Mouse (Mus musculus): ENCODE results near the gene Tas2r134.

Tas2r134 gene

DNA sequence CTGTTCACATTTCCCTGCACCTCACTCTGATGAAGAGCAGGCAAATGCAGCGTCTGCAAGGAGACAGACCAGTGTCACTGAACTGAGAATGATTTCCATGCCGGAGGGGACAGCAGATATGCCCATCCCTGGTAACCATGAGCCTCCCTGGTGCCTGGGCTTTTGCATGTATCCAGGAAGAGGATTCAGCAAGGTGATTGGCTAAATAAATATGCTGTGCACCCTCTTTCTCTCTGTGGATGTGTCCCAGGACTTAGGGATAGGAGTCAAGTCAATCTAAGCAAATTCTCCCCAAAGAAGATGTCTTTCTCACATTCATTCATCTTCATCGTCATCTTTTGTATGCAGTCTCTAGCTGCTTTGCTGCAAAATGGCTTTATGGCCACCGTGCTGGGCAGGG lies at the start of gene Tas2r134:
TSS of gene Tas2r134 (plus strand) at position 301 of the 400 bp plus-strand sequence.
- no peak for DNase-seq (ENCODE audit: low spot score in 2 of 2)

- no peak for DNase-seq (ENCODE audit: low spot score in 2 of 2)
Measured at GRCm38 (mm10) chr2:51579767-51580166, 47.5 kb upstream of the Tas2r134 start.

DNA sequence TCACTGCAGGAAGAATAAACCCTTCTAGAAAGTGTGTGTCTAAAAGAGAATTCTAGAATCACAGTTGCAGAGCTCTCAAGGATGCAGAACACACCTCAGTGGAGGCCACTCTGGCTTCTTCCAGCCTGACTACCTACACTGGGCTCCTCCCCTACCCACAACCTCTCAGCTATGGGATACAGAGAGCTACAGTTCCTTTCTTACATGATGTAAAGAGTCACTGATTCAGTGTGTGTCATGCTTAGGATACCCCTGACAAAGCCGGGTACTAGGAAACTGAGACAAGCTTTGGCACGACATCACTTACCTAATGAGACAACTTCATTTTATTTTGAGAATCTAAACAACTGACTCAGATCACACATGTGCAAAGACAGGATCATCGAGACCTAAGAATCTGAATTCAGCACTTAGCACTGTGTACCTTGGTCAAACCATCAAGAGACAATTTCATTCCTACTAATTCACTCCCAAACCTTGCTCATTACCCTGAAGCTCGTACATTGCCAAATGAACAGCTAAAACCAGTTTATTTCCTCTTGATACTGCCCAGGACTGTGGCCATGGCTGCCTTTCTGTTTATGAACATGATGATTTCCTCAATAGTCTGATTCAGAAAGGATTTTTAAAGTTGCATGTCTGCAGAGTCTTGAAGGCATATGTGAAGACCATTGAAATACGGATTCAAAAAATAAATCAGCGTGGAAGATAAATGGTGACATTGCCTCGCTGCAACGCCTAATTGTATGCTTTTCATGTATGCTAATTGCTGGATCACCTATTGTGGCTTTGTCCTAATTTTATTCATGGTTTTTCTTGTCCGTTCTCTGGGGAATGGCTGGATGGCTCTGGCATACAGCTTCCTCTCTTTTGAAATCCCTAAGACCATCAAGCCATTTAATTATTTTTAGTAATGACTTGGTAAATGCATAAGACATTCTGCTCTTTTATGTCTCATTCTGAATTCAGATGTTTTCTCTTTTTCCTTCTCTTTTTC lies 43.0 kb upstream of the Tas2r134 start:
- no peak for DNase-seq (ENCODE audit: low spot score in 2 of 2)

GRCm38 (mm10) chr2:51588336-51588735 lies 39.0 kb upstream of the Tas2r134 start:
- DNase-seq (ENCODE audit: low spot score in 2 of 2): no peak

DNA sequence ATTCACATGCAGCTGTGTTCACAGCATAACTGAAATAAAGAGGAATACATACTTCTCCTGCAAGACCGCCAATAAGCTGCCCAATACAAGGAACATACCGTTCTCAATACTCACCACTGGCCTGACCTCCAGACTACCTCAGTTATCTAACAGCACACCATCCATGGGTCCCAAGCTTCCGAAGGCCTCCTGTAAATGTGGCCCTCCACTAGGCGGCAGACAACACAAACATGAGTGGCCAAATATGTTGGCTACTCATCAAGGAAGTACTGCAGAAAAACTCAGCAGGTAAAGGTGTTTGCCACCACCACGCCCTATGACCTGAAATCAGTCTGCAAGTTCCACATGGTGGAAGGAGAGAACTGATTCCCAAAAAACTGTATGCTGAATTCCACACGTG lies 38.4 kb upstream of the Tas2r134 start:
- DNase-seq (ENCODE audit: low spot score in 2 of 2): no peak

GRCm38 (mm10) chr2:51589627-51590026 lies 37.7 kb upstream of the Tas2r134 start:
- DNase-seq (ENCODE audit: low spot score in 2 of 2): no peak

- no peak for DNase-seq (ENCODE audit: low spot score in 2 of 2)
Measured at GRCm38 (mm10) chr2:51590308-51590707, 37.0 kb upstream of the Tas2r134 start.

DNA sequence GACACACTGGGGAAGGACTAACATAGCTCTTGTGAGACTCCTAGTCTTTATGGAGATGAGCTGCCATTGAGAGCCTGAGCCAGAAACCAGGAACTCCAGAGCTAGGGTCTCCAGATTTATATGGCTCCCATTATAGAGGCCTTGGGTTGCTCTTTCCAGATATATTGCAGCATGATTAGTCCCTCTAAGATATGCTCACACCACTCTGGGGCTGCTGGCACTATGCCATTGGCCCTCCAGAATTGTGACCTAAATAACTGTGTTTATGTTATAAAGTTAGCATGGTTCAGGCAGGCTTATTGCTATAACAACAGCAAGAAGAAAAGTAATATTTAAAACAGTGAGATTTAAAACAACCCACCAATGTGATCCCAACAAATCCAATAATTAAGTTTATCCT lies 35.2 kb upstream of the Tas2r134 start:
- no peak for DNase-seq (ENCODE audit: low spot score in 2 of 2)

DNA sequence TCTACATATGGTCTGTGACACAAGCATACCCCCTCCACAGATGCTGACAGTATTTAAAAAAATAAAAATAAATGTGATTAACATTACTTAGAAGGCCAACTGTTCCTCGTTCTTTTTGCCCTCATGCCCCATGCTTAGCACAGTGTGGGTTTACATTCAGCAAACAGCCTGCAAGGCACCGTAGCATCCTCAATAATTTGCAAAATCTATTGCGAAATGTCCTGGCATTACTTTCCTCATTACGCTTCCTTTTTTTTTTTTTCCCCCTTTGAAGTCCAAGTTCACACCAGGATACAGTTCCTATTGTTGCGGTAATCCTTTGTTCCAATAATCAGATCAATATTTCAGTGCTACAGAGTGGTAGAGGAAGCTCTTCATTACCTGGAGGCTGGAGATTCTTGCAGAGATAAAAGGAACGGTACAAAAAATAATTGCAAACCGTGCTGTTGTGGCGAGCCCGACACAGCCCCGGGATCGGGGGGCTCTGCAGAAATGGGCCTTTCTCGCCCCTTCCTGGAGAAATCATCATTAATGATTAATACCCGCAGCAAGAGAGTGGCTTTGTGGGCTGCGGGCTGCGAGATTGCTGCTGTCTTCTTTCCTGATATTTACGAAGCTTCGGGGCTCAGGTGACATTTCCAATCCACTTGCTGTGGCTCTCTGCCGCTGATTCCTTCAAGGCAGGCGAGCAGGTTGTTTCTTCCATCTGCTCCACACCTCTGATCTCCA lies 27.7 kb upstream of the Tas2r134 start:
- no peak for DNase-seq (ENCODE audit: low spot score in 2 of 2)

GRCm38 (mm10) chr2:51600202-51600487 lies 27.2 kb upstream of the Tas2r134 start:
- no peak for DNase-seq (ENCODE audit: low spot score in 2 of 2)

- DNase-seq (ENCODE audit: low spot score in 2 of 2): no peak
Measured at GRCm38 (mm10) chr2:51600873-51601272, 26.4 kb upstream of the Tas2r134 start.

- DNase-seq (ENCODE audit: low spot score in 2 of 2): no peak
Measured at GRCm38 (mm10) chr2:51610305-51610704, 17.0 kb upstream of the Tas2r134 start.

GRCm38 (mm10) chr2:51610897-51611296 lies 16.4 kb upstream of the Tas2r134 start:
- DNase-seq (ENCODE audit: low spot score in 2 of 2): no peak

GRCm38 (mm10) chr2:51613716-51614115 lies 13.6 kb upstream of the Tas2r134 start:
- DNase-seq (ENCODE audit: low spot score in 2 of 2): no peak

- no peak for DNase-seq (ENCODE audit: low spot score in 2 of 2)
Measured at GRCm38 (mm10) chr2:51621931-51622330, 5.4 kb upstream of the Tas2r134 start.

GRCm38 (mm10) chr2:51626007-51626406 lies 1.3 kb upstream of the Tas2r134 start:
- no peak for DNase-seq (ENCODE audit: low spot score in 2 of 2)

DNA sequence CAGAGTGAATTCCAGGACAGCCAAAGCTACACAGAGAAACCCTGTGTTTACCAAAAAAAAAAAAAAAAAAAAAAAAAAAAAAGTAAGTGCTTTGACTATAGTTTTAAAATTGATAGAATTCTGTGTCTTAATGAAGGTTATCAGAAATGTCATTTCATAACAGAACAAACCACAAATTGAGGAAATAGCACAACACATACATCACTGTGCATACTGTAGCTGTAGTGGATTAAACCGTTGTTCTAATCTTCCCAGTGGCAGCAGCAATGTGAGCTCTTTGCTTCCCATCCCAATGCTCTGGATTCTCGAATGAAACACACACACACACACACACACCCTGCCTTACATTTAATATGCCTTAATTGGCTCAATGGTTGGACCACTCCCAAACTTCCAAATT lies 4.1 kb downstream of the Tas2r134 start:
- no peak for DNase-seq (ENCODE audit: low spot score in 2 of 2)

- DNase-seq (ENCODE audit: low spot score in 2 of 2): no peak
Measured at GRCm38 (mm10) chr2:51637681-51638080, 10.4 kb downstream of the Tas2r134 start.

GRCm38 (mm10) chr2:51641635-51642034 lies 14.3 kb downstream of the Tas2r134 start:
- DNase-seq (ENCODE audit: low spot score in 2 of 2): no peak

- DNase-seq (ENCODE audit: low spot score in 2 of 2): no peak
Measured at GRCm38 (mm10) chr2:51643244-51644139, 16.2 kb downstream of the Tas2r134 start.

DNA sequence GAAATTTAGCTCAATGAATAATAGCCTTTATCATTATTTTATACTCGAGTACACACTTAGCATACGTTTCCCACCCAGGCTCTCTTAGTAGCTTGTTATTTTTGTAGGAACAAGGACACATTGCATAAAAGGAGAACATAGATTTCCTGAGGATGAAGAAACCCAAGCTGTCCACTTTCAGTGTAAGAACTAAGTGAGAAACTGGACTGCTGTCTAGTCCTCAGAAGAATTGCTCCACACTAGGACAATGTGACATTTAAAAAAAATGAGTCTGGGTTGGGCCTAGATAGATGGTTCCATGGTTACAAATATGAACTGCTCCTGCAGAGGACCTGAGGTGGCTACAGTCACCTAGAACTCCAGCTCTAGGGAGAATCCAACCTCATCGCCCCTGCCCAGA lies 20.7 kb downstream of the Tas2r134 start:
- no peak for DNase-seq (ENCODE audit: low spot score in 2 of 2)

DNA sequence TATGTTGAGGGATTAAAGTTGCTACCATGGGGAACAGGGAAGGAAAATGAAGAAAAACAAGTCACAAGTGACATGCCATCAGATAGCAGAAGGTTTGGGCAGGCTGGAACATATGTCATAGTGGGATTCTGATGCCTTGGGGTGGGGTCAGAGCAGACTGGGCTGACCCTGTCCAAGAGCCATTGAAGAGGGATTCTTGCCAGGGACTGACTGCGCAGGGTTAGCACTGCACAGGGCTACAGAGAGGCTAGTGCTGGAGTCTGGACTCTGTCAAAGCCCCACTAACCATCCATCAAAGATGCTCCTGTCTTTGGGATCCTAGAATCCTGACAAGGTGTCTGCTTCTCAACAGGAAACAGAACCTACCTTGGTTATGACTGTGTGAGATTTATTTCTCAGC lies 22.6 kb downstream of the Tas2r134 start:
- DNase-seq (ENCODE audit: low spot score in 2 of 2): no peak
